Mouse (Mus musculus) forelimb bud, embryonic 11.5 days (tissue): ENCODE measurements around the gene Osbpl3.

Experiments
- DNase-seq: peaks from one replicate; pipeline ENCODE4 v3.0.0-alpha.2; 2012; ENCODE audit warnings: low read depth, low spot score

The Osbpl3 gene

GRCm38 (mm10) chr6:50294128-50294527 is 161.9 kb downstream of the Osbpl3 start:
- DNase-seq = peak; percentile 90

- no peak for DNase-seq
Measured at GRCm38 (mm10) chr6:50291650-50292049, 164.4 kb downstream of the Osbpl3 start.

DNA sequence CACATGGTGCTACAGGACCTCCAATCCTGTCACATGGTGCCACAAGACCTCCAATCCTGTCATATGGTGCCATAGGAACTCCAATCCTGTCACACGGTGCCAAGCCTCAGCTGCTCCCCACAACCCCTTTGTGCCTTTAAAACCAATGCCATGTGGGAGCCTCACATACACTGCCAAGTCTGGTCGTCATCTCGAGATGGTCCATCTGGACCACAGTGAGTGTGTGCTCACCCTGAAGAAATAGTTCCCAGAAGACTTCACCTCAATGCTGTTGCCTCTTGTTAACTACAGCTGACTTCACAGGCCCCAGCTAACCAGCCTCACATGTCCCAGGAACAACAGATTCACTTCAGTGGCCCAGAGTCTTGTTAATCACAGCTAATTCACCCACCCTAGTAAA is 169.1 kb downstream of the Osbpl3 start:
- DNase-seq = no peak

GRCm38 (mm10) chr6:50279642-50280041 is 176.4 kb downstream of the Osbpl3 start:
- DNase-seq = no peak

DNA sequence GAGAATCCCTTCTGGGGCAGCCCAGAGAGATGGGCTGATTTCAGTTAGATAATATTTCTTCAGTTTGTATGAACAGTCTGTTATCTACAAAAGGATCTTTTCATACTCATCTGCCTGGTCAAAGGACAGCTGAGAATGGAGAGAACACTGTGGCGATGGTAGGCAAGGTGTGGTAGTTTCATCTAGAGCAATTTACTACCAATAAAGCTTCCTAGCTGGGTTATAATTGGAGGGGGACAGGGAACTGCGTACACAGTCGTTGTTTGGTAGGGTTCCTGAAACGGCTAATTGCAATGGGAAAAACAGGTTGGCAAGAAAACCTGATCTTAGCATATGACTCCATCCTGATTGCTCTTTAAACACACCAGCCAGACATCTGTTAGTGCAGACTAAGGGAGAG is 182.1 kb downstream of the Osbpl3 start:
- DNase-seq = no peak

DNA sequence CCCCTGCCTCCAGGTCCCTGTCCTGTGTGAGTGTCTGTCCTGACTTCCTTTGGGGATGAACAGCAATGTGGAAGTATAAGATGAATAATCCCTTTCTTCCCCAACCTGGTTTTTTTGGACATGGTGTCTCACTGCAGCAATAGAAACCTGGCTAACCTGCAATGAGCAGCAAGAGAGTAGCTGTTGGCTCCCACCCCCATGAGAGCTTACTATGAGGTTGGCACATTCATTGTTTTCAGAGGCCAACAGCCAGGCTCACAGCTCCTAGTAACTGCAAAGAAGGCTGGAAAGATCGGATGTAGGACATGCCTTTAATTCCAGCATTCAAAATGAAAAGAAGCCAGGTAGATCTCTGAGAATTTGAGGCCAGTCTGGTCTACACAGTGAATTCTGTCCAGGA is 182.6 kb downstream of the Osbpl3 start:
- no peak for DNase-seq

DNA sequence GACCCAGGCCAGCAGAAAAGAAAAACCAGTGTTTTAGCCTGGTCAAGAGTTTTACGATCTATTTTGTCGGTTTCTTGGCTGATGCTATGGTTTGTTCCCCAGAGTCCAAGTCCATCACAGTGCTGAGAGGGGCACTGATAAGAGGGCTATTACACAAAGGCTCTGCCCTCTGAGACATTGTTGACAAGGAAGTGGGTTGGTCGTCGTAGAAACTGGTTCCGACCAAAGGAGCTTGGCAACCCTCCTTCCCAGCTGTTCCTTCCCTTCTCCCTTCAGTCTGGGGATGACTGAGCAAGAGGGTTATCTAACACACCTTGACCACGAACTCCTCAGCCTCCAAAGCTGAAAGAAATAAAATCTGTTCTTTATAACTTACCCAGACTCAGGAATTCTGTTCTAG is 192.3 kb downstream of the Osbpl3 start, which contains the start of gene Gsdme:
Gene Gsdme, minus strand, starts transcription at position 193 of the 400 bp plus-strand sequence.
- no peak for DNase-seq

- DNase-seq = no peak
Measured at GRCm38 (mm10) chr6:50262310-50262709, 193.7 kb downstream of the Osbpl3 start.

DNA sequence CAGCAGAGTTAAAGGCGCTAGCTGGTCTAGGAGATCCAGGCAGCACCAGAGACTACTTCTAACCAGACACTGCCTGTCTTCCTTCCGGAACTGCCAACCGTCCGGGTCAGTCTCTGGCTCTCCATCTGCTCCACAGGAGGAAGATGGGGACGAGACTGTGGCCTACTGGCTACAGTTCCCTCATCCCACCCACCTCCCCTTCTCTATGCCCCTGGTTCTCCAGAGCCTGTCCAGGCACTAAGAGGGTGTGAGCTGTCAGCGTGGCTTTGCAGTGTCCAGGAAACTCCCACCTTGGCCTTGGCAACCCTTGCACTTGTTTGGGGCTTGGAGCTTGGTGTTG is 194.1 kb downstream of the Osbpl3 start:
- no peak for DNase-seq

DNA sequence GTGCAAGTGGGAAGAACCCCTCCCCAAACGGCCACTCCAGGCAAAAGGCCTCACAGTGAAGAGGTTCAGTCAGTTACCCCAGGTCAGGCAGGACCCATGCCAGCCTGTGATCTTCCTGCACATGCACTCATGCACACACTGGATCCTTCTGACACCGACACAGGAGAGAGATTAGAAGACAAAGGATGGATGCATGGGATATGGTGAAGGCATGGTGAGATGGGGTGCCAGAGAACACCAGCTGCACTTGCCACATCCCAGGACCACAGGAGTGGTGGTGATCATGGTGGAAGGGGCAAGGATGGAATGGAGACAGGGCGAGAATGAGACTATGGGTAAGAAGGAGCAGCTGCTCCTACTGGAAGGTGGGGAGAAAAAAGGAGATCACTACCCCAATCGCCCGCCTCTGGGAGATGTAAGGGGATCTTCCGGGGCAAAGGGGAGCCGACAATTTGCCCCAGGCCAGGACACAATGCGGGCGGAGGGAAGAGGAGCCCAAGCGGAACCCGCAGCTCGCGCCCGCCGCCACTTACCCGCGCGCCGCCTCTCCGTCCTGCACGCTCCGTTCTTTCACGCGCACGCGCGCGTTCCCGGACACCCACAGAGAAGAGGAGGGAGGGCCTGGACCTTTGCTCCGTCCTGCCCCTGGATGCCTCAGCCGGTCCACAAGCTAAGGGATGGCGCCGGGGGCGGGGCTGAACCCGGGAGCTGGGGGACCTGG is 194.6 kb downstream of the Osbpl3 start:
- DNase-seq = peak; percentile 80

DNA sequence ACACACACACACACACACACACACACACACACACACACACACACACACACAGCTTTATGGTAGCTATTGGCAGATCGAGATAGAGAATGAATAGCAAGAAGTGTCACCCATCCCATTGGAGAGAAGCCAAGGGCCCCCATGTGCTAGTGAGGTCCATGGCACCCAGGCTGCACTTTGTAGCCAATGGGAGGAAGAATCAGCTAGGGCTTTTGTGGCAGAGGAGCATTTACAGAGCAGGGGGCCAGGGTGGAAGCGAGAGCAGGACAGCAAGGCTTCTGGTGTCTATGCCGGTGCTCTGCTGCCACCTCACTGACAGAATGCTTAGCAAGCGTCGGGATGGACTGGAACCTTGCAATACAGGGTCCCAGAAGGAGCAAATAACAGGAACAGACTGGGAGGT is 200.6 kb downstream of the Osbpl3 start:
- DNase-seq = no peak

DNA sequence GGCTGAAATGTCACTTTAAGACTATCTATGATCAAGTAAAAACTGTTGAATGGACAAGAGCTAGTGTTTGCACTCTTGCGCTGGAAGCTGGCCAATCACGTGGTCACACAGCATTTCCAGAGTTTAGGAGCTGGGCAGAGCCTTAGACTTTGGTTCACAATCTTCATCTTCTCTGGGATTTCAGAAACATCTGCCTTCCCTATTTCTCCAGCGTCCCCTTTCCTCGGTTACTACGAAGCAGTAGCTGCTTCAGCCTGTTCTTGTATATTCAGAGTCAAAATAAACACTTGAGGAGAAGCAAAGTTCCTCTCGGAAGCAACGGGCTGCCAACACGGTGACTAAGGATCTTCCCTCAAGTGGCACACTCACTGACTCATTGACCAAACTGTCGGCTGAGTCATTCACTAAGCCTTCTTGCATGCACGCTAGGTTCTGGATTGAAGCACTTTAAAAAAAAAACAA is 201.2 kb downstream of the Osbpl3 start:
- no peak for DNase-seq

DNA sequence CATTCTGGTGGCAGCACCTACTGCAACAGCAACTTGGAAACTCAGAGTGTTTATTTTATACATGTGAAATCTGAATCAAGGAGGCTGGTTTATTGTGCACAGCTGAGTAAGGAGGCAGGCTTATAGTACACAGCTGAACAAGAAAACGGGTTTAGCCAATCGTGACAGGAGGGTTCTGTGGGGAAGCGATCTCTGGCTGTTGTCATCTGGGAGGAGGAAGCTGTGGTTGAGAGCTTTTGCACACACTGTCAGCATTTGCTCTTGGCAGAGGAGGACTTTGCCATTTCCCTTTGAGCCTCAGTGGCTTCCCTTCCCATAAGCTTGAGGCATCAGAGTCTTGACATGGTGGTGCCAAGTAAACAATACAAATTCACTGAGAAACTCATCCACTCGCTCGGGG is 203.3 kb downstream of the Osbpl3 start:
- no peak for DNase-seq

GRCm38 (mm10) chr6:50247791-50248190 is 208.2 kb downstream of the Osbpl3 start:
- no peak for DNase-seq

- DNase-seq = no peak
Measured at GRCm38 (mm10) chr6:50247356-50247755, 208.6 kb downstream of the Osbpl3 start.

DNA sequence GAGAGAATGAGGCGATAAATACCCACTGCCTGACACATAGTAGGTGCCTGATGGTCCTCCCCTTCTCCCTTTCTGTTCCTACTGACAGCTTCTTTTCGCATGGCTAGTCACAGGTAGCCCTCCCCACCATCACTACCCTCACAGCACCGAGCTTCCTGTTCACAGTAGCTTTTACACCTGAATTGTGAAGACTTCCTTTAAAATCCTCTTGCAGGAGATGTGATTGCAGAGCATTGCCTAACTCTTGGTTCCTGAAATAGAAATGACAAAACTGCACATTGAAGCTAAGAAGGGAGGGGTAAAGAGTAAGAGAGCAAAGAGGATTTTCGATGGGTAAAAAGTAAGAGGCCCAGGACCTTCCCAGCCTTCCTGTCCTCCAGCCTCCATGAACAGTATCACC is 211.0 kb downstream of the Osbpl3 start:
- DNase-seq = no peak

DNA sequence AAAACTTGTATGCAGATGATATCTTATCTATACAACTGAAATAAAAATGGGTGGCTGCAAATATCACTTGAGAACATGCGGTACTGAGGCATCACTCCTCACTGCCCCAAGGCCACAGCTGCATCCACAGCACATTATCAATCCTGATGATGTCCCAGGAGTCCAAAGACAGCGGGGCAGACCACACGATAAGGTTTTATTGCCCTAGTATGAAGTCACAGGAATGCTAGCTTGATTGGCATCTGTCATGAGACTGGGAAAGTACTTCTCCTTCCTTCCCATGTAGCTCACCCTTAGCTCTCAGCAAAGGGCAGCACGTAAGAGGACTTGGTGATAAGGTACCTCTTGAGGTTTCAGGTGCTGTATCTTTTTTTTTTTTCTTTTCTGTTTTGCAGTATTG is 211.9 kb downstream of the Osbpl3 start:
- no peak for DNase-seq
